Mouse (Mus musculus): ENCODE results near the gene Hist1h2bc.

Gene Hist1h2bc

GRCm38 (mm10) chr13:23699767-23700166, 15.8 kb downstream of the Hist1h2bc start:
- 54% methylated on average over 3 of the region's 3 CpGs for WGBS

- 19% methylated on average over 8 of the region's 8 CpGs for whole genome bisulfite sequencing
These were observed 17.0 kb downstream of the Hist1h2bc start for GRCm38 (mm10) chr13:23700786-23701520.

DNA sequence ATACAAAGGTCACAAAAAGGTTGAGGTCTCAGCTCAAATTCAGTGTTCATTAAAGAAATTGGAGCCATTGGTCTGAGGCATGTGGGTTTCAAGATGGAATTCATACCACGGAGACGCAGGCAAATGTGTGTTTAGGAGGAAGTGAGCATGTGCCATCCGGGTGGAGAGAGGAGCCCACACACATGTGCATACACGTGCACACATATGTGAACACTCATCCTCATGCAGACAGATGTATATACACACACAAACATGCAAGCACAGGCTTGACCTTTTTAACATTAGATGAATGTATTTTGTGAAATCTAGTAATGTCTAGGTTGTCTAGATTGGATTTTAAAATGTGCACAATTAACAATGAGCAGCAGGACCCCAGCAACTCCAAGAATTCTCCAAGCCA, 18.2 kb downstream of the Hist1h2bc start:
- WGBS = 80% methylated on average over 4 of the region's 4 CpGs

DNA sequence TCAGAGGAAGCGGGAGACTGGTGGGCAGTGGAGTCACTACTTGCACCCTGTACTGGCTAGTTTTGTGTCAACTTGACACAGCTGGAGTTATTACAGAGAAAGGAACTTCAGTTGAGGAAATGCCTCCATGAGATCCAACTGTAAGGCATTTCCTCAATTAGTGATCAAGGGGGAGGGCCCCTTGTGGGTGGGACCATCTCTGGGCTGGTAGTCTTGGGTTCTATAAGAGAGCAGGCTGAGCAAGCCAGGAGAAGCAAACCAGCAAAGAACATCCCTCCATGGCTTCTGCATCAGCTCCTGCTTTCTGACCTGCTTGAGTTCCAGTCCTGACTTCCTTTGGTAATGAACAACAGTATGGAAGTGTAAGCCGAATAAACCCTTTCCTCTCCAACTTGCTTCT, 18.8 kb downstream of the Hist1h2bc start:
- WGBS = 78% methylated on average over 2 of the region's 2 CpGs

GRCm38 (mm10) chr13:23705751-23706356, 21.9 kb downstream of the Hist1h2bc start:
- WGBS = 91% methylated on average over 7 of the region's 7 CpGs

GRCm38 (mm10) chr13:23706771-23707170, 22.8 kb downstream of the Hist1h2bc start:
- 96% methylated on average over 12 of the region's 12 CpGs for WGBS

DNA sequence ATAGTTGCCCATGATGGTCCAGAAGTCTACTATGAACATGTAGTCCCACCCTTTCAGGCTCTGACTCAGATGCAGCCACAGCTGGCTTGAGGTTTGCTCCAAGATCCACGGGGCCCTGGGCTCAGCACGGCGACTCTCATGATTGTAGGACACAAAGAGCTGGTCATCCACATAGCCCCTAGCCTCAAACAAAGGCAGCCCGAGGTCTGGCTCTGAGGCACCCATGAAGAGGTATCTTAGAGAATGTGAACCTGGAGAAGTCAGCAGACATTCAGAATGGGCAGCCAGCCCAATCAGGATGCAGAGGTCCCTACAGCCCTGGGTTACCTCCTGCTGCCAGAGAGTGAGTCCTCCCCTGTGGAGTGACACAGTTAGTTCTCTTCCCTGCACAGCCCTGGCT, 24.0 kb downstream of the Hist1h2bc start:
- WGBS = 93% methylated on average over 4 of the region's 4 CpGs

DNA sequence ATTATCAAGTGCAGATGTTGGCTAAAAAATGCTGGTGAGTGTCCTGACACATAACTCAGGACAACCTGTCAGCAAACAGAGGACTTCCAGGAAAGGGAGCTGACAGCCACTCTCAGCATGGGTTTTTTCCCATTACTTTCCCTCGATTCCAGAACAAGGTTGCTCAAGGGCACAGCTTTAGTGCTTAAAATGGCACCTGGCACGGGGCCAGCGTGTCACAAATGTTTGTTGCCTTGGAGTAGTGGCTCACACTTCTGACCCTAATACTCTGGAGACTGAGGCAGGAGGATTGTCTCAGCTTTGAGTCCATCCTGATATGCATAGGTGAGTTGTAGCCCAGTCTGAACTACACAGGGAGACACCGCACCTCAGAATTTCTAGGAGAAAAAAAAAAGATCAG, 24.7 kb downstream of the Hist1h2bc start:
- WGBS = 70% methylated on average over 4 of the region's 4 CpGs

GRCm38 (mm10) chr13:23709714-23710373, 25.8 kb downstream of the Hist1h2bc start:
- 22% methylated on average over 15 of the region's 15 CpGs for WGBS

DNA sequence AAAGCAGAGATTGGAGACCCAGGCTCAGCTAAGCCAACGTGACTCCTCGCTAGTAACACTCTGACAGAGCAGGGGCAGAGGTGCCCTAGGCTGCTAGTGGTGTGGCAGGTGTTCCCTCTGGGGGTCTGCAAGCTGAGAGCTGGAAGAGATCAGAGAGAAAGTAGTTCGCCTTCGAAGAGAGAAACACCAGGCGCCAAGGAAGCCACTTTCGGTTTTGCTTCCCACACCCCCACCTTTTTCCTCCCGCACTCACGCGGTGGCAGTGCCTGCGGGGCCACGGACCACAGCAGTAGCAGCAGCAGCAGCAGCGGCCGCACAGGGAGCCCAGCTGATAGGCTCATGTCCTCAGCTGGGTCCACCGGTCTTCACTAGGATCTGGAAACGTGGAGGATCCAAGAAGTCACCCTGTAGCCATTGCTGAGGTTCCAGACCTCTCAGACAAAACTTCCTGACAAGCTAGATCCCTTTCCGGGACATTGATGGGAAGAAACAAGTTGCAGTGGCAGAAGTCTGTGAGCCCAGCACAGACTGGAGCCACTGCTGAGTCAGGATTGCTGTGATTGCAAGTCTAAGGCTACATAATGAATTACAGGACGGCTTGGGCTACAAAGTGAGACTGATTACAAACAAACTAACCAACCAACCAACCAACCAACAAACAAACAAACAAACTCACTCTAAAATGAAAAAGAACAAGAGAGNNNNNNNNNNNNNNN, 26.5 kb downstream of the Hist1h2bc start, which contains the start of gene Hfe:
Gene Hfe (minus strand): TSS at position 481 of the 716 bp plus-strand sequence.
- 4% methylated on average over 17 of the region's 17 CpGs for WGBS

GRCm38 (mm10) chr13:23716261-23717042, 32.5 kb downstream of the Hist1h2bc start:
- WGBS = 83% methylated on average over 5 of the region's 5 CpGs

DNA sequence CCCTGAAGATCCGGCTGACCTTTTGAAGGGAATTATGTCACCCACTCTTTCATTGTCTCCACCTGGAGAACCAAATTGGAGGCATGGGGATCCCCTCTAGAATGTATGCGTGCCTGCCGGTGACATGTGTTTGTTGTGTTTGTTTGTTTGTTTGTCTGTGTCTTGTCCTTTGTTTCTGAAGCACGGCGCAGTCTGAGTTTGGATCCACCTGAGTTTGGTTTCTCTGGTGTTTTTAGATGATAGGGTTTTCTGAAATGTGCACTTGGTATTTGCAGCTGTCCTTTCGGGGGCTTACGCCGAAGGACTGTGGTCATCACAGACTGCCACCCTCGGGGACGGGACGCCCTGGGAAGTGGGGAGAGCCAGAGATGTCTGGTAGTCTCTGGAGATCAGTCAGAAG, 33.2 kb downstream of the Hist1h2bc start:
- WGBS = 63% methylated on average over 11 of the region's 11 CpGs

- WGBS = 25% methylated on average over 2 of the region's 2 CpGs
These were observed 33.7 kb downstream of the Hist1h2bc start for GRCm38 (mm10) chr13:23717593-23718245.

DNA sequence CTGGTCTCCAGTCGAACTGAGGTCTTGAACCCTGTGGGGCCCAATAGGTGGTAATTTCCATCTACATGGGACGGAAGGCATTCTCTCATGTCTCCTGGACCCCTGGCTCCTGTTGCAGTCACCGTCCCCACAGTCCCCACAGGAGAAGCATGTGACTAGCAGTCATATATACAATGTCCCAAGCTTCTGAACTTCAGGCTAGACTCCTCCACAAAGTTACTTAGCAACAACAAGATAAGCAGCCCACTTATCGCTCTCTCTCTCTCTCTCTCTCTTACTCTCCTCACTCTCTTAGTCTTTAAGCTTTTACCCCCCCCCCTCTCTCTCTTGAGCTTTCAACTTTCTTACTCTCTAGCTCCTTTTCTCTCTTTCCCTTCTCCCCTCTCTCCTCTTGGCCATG, 40.2 kb downstream of the Hist1h2bc start:
- WGBS = 92% methylated on average over 4 of the region's 4 CpGs

GRCm38 (mm10) chr13:23725213-23725612, 41.2 kb downstream of the Hist1h2bc start:
- 86% methylated on average over 1 of the region's 1 CpGs for WGBS

GRCm38 (mm10) chr13:23728472-23729191, 44.6 kb downstream of the Hist1h2bc start:
- WGBS = 81% methylated on average over 18 of the region's 18 CpGs

GRCm38 (mm10) chr13:23729192-23729525, 45.2 kb downstream of the Hist1h2bc start:
- WGBS = 85% methylated on average over 9 of the region's 9 CpGs

DNA sequence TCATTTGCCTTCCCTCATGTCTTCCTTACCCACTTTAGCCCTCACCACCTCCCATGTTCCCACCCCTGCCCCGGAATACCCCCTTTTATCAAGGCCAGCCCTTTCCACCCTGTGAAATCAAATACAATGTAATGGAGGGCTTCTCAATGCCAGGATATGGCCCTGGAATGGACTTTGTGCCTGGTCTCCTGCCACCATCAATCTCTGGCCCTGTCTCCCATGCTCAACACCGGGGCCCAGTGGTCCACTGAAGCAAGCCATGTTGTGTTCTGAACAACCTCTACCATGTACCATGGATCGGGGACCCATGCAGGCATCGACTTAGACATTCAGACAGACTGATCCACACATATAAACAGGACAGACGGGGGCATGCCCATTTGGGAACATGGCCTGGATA, 45.7 kb downstream of the Hist1h2bc start:
- 93% methylated on average over 5 of the region's 5 CpGs for WGBS

DNA sequence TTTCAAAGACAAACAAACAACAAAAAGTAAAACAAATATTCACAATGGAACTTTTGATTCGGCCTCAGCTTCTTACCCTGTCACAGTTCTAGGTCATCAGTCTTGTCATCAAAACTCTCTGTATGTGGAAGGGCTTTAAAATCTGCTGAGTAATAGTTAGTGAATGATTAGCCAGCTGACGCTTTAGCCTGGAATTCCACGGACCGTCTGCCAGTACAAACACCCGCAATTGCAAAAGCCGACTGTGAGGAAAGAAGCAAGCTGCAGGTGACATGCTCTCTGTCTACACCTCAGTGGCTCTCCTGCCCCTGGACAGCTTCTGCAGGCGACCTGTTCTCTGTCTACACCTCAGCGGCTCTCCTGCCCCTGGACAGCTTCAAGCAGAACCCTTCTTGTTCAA, 46.5 kb downstream of the Hist1h2bc start:
- WGBS = 55% methylated on average over 8 of the region's 8 CpGs

DNA sequence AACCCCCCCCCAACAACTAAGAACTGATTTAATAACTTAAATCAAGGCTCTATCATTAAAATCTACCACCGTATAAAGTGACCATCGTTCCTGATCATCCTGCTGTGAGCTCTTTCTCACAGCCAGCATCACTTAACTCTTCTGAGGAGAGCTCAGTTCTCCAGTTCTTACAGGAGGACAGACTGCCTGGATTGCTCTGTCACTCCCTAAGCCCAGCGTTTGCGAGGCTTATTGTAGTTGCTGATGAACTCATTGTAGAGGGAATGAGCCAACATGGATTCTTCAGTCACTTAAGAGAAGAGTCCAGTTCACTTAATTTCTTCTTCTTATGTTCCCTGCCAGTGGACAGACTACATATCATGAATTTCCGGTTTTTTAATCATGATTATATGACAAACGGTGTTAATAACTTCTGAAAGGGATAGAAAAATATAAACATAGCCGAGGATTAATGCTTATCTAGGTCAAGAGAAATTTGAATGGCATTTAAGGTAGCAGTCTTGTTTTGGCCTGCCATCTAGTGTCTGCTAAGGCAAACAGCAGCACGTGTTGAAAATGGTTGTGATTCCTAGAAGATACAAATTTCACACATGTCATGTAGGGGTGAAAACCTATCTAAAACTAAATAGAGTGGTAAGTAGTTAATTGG, 48.3 kb downstream of the Hist1h2bc start:
- WGBS = 21% methylated on average over 8 of the region's 8 CpGs
